Mouse (Mus musculus): ENCODE measurements around the gene Pcca.

DNA sequence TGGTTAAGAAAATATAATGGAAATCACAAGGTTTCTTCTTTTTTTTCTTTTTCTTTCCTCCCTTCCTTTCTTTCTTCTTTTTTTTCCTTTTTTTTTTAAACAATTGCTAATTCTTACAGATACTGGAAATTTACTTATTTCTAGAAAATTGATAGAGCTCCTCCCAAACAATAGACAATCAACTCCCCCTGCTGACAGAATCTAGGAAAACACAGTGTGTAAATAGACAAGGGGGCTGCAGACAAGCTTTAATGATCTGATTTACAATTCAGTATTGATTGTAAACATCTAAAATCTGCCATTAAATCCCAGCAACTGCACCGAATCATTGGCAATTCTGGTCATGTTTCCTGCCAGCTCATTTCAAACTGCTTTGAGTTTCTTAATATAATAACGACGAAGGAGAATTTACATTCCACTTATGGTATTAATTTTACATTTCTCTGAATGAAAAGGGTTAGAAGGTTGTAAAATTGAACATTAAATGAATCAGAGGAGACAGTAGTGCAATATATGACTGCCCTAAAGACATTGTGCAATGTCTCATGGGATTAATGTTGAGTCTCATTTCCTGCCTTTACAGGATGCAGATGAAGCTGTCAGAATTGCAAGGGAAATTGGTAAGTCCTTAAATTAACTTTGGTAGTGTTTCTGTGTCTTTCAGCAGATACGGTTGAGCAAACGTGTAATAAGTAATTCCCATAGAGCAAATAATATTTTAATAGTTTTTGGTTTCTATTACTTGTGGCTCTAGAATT, 103.9 kb downstream of the Pcca start:
- TF ChIP-seq GATA1 (IDR thresholded peaks at IDR 0.05; ENCODE audit: borderline replicate concordance, low read length) (no peak), FLI1 (IDR thresholded peaks at IDR 0.05; ENCODE audit: low read length) (no peak)
